Mouse (Mus musculus) frontal cortex, adult 2 months (tissue): Measurements from ENCODE around the gene Jam2. TPM values are rescaled to one million over a fixed set of nuclear protein-coding genes. Genes with fewer than 3 reads are reported as not detected.

Experiments
- DNase-seq, 2 experiments: peaks; one replicate each; pipeline ENCODE4 v3.0.0; 2022; ENCODE audit warnings: low spot score in 1 of 2; ENCODE audit errors: extremely low spot score in 1 of 2
- polyA plus RNA-seq: library from polyadenylated mRNA; depleted of rRNA; stranded (reverse); fragments of >200 nt; gene quantifications from 2 replicates; pipeline ENCODE4 v1.2.3, GENCODE M21; 2012; rRNA removed

Gene Jam2
- polyA plus RNA-seq, result 54.7 and 55.7 TPM in 2 replicates

- peak; percentile 16 to 37 for DNase-seq
Observed at GRCm38 (mm10) chr16:84774003-84774703, at the start of gene Jam2. Gene Jam2, plus strand, starts transcription at chr16:84774123.

- no peak for DNase-seq
Observed at GRCm38 (mm10) chr16:84734806-84735165, 39.1 kb upstream of the Jam2 start.

- peak; percentile 83 to 99 for DNase-seq
Observed at GRCm38 (mm10) chr16:84735166-84736105, 38.5 kb upstream of the Jam2 start, which contains the start of gene Mrpl39. Gene Mrpl39, minus strand, starts transcription at chr16:84735742.

GRCm38 (mm10) chr16:84737358-84737757, 36.6 kb upstream of the Jam2 start:
- DNase-seq, result no peak

GRCm38 (mm10) chr16:84744703-84745490, 29.0 kb upstream of the Jam2 start:
- no peak for DNase-seq

GRCm38 (mm10) chr16:84745721-84746306, 28.1 kb upstream of the Jam2 start:
- DNase-seq, result no peak

GRCm38 (mm10) chr16:84767956-84768355, 6.0 kb upstream of the Jam2 start:
- no peak for DNase-seq

GRCm38 (mm10) chr16:84769182-84769581, 4.7 kb upstream of the Jam2 start:
- DNase-seq, result no peak

- DNase-seq, result peak in 1 of 2 experiments; percentile 26
Observed at GRCm38 (mm10) chr16:84769619-84770464, 4.1 kb upstream of the Jam2 start.

GRCm38 (mm10) chr16:84770891-84771290, 3.0 kb upstream of the Jam2 start:
- DNase-seq, result no peak

- no peak for DNase-seq
Observed at GRCm38 (mm10) chr16:84771461-84771860, 2.5 kb upstream of the Jam2 start.

- no peak for DNase-seq
Observed at GRCm38 (mm10) chr16:84772496-84773267, 1.2 kb upstream of the Jam2 start.

- DNase-seq, result no peak
Observed at GRCm38 (mm10) chr16:84773268-84773861, 558 bp upstream of the Jam2 start.

- peak; percentile 38 to 80 for DNase-seq
Observed at GRCm38 (mm10) chr16:84774761-84775231, 873 bp downstream of the Jam2 start.

GRCm38 (mm10) chr16:84775356-84775755, 1.4 kb downstream of the Jam2 start:
- no peak for DNase-seq

GRCm38 (mm10) chr16:84776089-84776784, 2.3 kb downstream of the Jam2 start:
- no peak for DNase-seq

- no peak for DNase-seq
Observed at GRCm38 (mm10) chr16:84778431-84778830, 4.5 kb downstream of the Jam2 start.
